1 mouse cellular context compared by ENCODE assay signal in genomic region chr17:56035216-56035615, GRCm38 (mm10).
TF ChIP-seq lines count a peak whose summit lies in the region.

No protein-coding gene starts in this region.

TF ChIP-seq in MEL, 35 proteins besides CTCF, POLR2A, EP300 and RAD21 (continued from another document):
- no peak for TF ChIP-seq NELFE (IDR thresholded peaks at IDR 0.05; ENCODE audit: low read depth, low read length)
- TF ChIP-seq ZNF384 (IDR thresholded peaks at IDR 0.05; ENCODE audit: low read depth, low read length) = no peak
- TF ChIP-seq ZMIZ1 (IDR thresholded peaks at IDR 0.05; ENCODE audit: low read depth, low read length) = no peak
- TF ChIP-seq MYC (IDR thresholded peaks at IDR 0.05; ENCODE audit: low read depth, low read length) = no peak
- no peak for TF ChIP-seq E2F4 (IDR thresholded peaks at IDR 0.05; ENCODE audit: borderline replicate concordance, low read depth, low read length)
- TF ChIP-seq MAFK (IDR thresholded peaks at IDR 0.05; ENCODE audit: borderline replicate concordance, low read depth, low read length) = no peak
- TF ChIP-seq POLR2AphosphoS2 (IDR thresholded peaks at IDR 0.05; ENCODE audit: low read length) = no peak
- TF ChIP-seq MAX (IDR thresholded peaks at IDR 0.05; ENCODE audit: low read length) = no peak
- no peak for TF ChIP-seq ZKSCAN1 (IDR thresholded peaks at IDR 0.05; ENCODE audit: low read depth, low read length)
- no peak for TF ChIP-seq GABPA (IDR thresholded peaks at IDR 0.05; ENCODE audit: low read depth, low read length)
- TF ChIP-seq USF2 (IDR thresholded peaks at IDR 0.05; ENCODE audit: borderline replicate concordance in 1 of 2, insufficient read depth in 1 of 2, low read depth in 1 of 2, low read length in 2 of 2) = no peak
- TF ChIP-seq TCF12 (IDR thresholded peaks at IDR 0.05; ENCODE audit: low read depth, low read length) = no peak
- TF ChIP-seq POLR2AphosphoS5 (IDR thresholded peaks at IDR 0.05; ENCODE audit: borderline replicate concordance, low read depth, low read length) = no peak
- TF ChIP-seq MAZ (IDR thresholded peaks at IDR 0.05; ENCODE audit: low read depth, low read length) = no peak
- TF ChIP-seq RCOR1 (IDR thresholded peaks at IDR 0.05; ENCODE audit: low read depth, low read length) = no peak
